ENCODE assay signal across 10 mouse cellular contexts in genomic region chr11:68145586-68146455, GRCm38 (mm10).
DNase-seq lines count a peak whose midpoint lies in the region; ATAC-seq and TF ChIP-seq lines count a peak whose summit lies in the region.
"Had no signal": no experiment of that assay in that cellular context is flagged by ENCODE, and none has a peak within 500 bp of the region (broad histone marks: within the 10 kb centered on the region; RNA-seq: fewer than 3 reads in every experiment).

No protein-coding gene starts in this region.

- 73% methylated on average over 17 of the region's 17 CpGs for WGBS in cerebellum, adult 2 months
- 15% methylated on average over 17 of the region's 17 CpGs for WGBS in embryonic facial prominence, embryonic 12.5 days
- 13% methylated on average over 17 of the region's 17 CpGs for WGBS in hindbrain, embryonic 16.5 days
- WGBS in midbrain, embryonic 16.5 days = 9% methylated on average over 17 of the region's 17 CpGs

- no peaks in the 10 kb centered on the region for H3K9me3 ChIP-seq in embryonic facial prominence, embryonic 12.5 days
- H3K9me3 ChIP-seq in hindbrain, embryonic 16.5 days (ENCODE audit: control insufficient read depth, low read length) = no peaks in the 10 kb centered on the region
- H3K9me3 ChIP-seq in midbrain, embryonic 16.5 days (replicated peaks; ENCODE audit: control insufficient read depth, low read length, poor library complexity, severe bottlenecking) = no peaks in the 10 kb centered on the region

- H3K9ac ChIP-seq in embryonic facial prominence, embryonic 12.5 days = peak overlapping the region; percentile 19; the same call in 1 of the 2 replicates
- peak overlapping the region; percentile 29; the same call in 1 of the 2 replicates for H3K9ac ChIP-seq in hindbrain, embryonic 16.5 days (ENCODE audit: low read depth, low read length)
- 0 out of 2 replicates have a peak overlapping the region, but pooled peaks have one; percentile 7 for H3K9ac ChIP-seq in midbrain, embryonic 16.5 days (ENCODE audit: low read depth, low read length)

- no peaks in the 10 kb centered on the region for H3K36me3 ChIP-seq in embryonic facial prominence, embryonic 12.5 days
- no peaks in the 10 kb centered on the region for H3K36me3 ChIP-seq in hindbrain, embryonic 16.5 days (ENCODE audit: control insufficient read depth, insufficient read depth, low read length)
- no peaks in the 10 kb centered on the region for H3K36me3 ChIP-seq in midbrain, embryonic 16.5 days (ENCODE audit: control insufficient read depth, insufficient read depth, low read length)

- TF ChIP-seq POLR2A in cerebellum, adult 2 months (IDR thresholded peaks at IDR 0.05; ENCODE audit: borderline replicate concordance, insufficient read depth, low read length) = no peak

- H3K4me2 ChIP-seq in embryonic facial prominence, embryonic 12.5 days (replicated peaks) = peak overlapping the region; percentile 19
- no peak overlapping the region for H3K4me2 ChIP-seq in hindbrain, embryonic 16.5 days (ENCODE audit: low read length)
- no peak overlapping the region; the same call in 1 of the 2 replicates for H3K4me2 ChIP-seq in midbrain, embryonic 16.5 days (ENCODE audit: low read length)

- H3K4me3 ChIP-seq in cerebellum, adult 2 months (replicated peaks; ENCODE audit: insufficient read depth, low read depth, low read length) = no peak overlapping the region
- H3K4me3 ChIP-seq in embryonic facial prominence, embryonic 12.5 days = no peak overlapping the region
- H3K4me3 ChIP-seq in hindbrain, embryonic 16.5 days (ENCODE audit: low read length) = no peak overlapping the region
- H3K4me3 ChIP-seq in midbrain, embryonic 16.5 days (ENCODE audit: low read depth, low read length) = no peak overlapping the region
- H3K4me3 ChIP-seq: myocyte had no signal

- ATAC-seq in embryonic facial prominence, embryonic 12.5 days (ENCODE audit: insufficient number of reproducible peaks, insufficient read depth, low FRiP score, low TSS enrichment) = no peak
- ATAC-seq in hindbrain, embryonic 16.5 days = peak; percentile 71
- ATAC-seq in midbrain, embryonic 16.5 days = peak; percentile 74
- no peak for ATAC-seq in megakaryocyte progenitor cell, adult 5-6 weeks (replicated peaks; ENCODE audit: poor library complexity)

- no peaks in the 10 kb centered on the region for H3K27me3 ChIP-seq in cerebellum, adult 2 months (ENCODE audit: control insufficient read depth, insufficient read depth, low read length)
- H3K27me3 ChIP-seq in embryonic facial prominence, embryonic 12.5 days = peaks cover 8% of the 10 kb centered on the region; the same call in 1 of the 2 replicates
- no peaks in the 10 kb centered on the region; the same call in 1 of the 2 replicates for H3K27me3 ChIP-seq in hindbrain, embryonic 16.5 days (replicated peaks; ENCODE audit: control insufficient read depth, insufficient read depth, low read length)
- no peaks in the 10 kb centered on the region for H3K27me3 ChIP-seq in midbrain, embryonic 16.5 days (ENCODE audit: control insufficient read depth, insufficient read depth, low read depth, low read length)

- no peaks in the 10 kb centered on the region for H3K4me1 ChIP-seq in cerebellum, adult 2 months (ENCODE audit: control insufficient read depth, insufficient read depth, low read length)
- H3K4me1 ChIP-seq in embryonic facial prominence, embryonic 12.5 days = peaks cover 42% of the 10 kb centered on the region
- peaks cover 33% of the 10 kb centered on the region for H3K4me1 ChIP-seq in hindbrain, embryonic 16.5 days (ENCODE audit: control insufficient read depth, insufficient read depth, low read depth, low read length)
- peaks cover 39% of the 10 kb centered on the region for H3K4me1 ChIP-seq in midbrain, embryonic 16.5 days (ENCODE audit: control insufficient read depth, insufficient read depth, low read length)

- intact Hi-C loops in gastrocnemius, postnatal 14 days (cut with DNase I; ENCODE audit: low total_unique reads) = no loop called here
- intact Hi-C loops in gastrocnemius, postnatal 36 days (cut with DNase I) = no loop called here

- H3K27ac ChIP-seq in cerebellum, adult 2 months (ENCODE audit: insufficient read depth, low read length) = no peak overlapping the region
- H3K27ac ChIP-seq in embryonic facial prominence, embryonic 12.5 days = peak overlapping the region; percentile 80
- H3K27ac ChIP-seq in hindbrain, embryonic 16.5 days (ENCODE audit: low read depth, low read length) = peak overlapping the region; percentile 71
- peak overlapping the region; percentile 79 for H3K27ac ChIP-seq in midbrain, embryonic 16.5 days (ENCODE audit: low read length)

- peak; percentile 21 to 34 for DNase-seq in cerebellum, postnatal 10 days
- no peak for DNase-seq in cerebellum, adult 2 months
- DNase-seq in gastrocnemius, postnatal 14 days = no peak
- DNase-seq in gastrocnemius, postnatal 36 days = no peak
- DNase-seq: lung, adult 2 months had no signal

- TF ChIP-seq CTCF in cerebellum, adult 2 months (IDR thresholded peaks at IDR 0.05; ENCODE audit: borderline replicate concordance, insufficient read depth, low read depth, low read length) = no peak

Comparison
In these comparisons a context has a peak if more than half of its experiments do, and no peak if none do; other contexts are left out.
1. DNase-seq: peak in cerebellum, postnatal 10 days (2 of 2); none in cerebellum, adult 2 months (0 of 2), gastrocnemius, postnatal 14 days (single experiment) and gastrocnemius, postnatal 36 days (0 of 2).
2. ATAC-seq: peak in hindbrain, embryonic 16.5 days (single experiment) and midbrain, embryonic 16.5 days (single experiment); none in embryonic facial prominence, embryonic 12.5 days (single experiment) and megakaryocyte progenitor cell, adult 5-6 weeks (single experiment).
3. Peak in every context shown above with its lines, with median percentiles within 50 percentile points of each other: H3K9ac ChIP-seq.